Mouse (Mus musculus) heart, embryonic 10.5 days (tissue): ENCODE data around the gene Acly. TPM values are rescaled to one million over a fixed set of nuclear protein-coding genes. Genes with fewer than 3 reads are reported as not detected.

Source experiments
- DNase-seq: peaks from one replicate; pipeline ENCODE4 v3.0.0-alpha.2; 2017; ENCODE audit warnings: low spot score
- H3K27ac ChIP-seq: fragments of 300-500 bp; sonication (generic); 2 replicates; pipeline ENCODE4 v1.5.1; 2016; ENCODE audit warnings: mild to moderate bottlenecking
- H3K27me3 ChIP-seq: fragments of 300-500 bp; sonication (generic); 2 replicates; pipeline ENCODE4 v1.6.1; 2016; ENCODE audit warnings: mild to moderate bottlenecking; ENCODE audit not compliant: poor library complexity, insufficient read depth, severe bottlenecking
- H3K36me3 ChIP-seq: fragments of 300-500 bp; sonication (generic); 2 replicates; pipeline ENCODE4 v1.6.1; 2016; ENCODE audit warnings: mild to moderate bottlenecking, moderate library complexity
- H3K4me1 ChIP-seq: fragments of 300-500 bp; sonication (generic); 2 replicates; pipeline ENCODE4 v1.6.1; 2016; ENCODE audit warnings: mild to moderate bottlenecking
- H3K4me3 ChIP-seq: fragments of 300-500 bp; sonication (generic); 2 replicates; pipeline ENCODE4 v1.5.1; 2016; ENCODE audit warnings: mild to moderate bottlenecking, moderate library complexity
- H3K9me3 ChIP-seq: fragments of 300-500 bp; sonication (generic); 2 replicates; pipeline ENCODE4 v1.6.1; 2016; ENCODE audit warnings: mild to moderate bottlenecking, moderate library complexity
- WGBS: fragments of 180-500 bp; shearing (Covaris S2); methylation state at CpG from one replicate; pipeline ENCODE4 v1.1.7; 2016; 5-methylcytosine and 5-hydroxymethylcytosine counted together
- polyA plus RNA-seq: library from polyadenylated mRNA; unstranded; fragments of >200 nt; fragmentation: Nextera tagmentation; extraction: Ambion mirVana; gene quantifications from 2 replicates; pipeline ENCODE4 v1.2.1, GENCODE M21; 2016

Acly gene
- polyA plus RNA-seq, 1 experiment from 2014 or later: 139 TPM

- WGBS: 89% methylated on average over 5 of the region's 5 CpGs
- H3K27me3 ChIP-seq: no peaks in the 10 kb centered on the region
- peaks cover 99% of the 10 kb centered on the region for H3K36me3 ChIP-seq
- no peak overlapping the region for H3K4me3 ChIP-seq
- H3K4me1 ChIP-seq: no peaks in the 10 kb centered on the region
- no peak for DNase-seq
- no peaks in the 10 kb centered on the region for H3K9me3 ChIP-seq
- no peak overlapping the region for H3K27ac ChIP-seq
Measured at GRCm38 (mm10) chr11:100518188-100518591, 9.6 kb downstream of the Acly start.

GRCm38 (mm10) chr11:100516291-100516690 lies 11.5 kb downstream of the Acly start:
- no peaks in the 10 kb centered on the region for H3K27me3 ChIP-seq
- DNase-seq: no peak
- H3K4me1 ChIP-seq: no peaks in the 10 kb centered on the region
- no peak overlapping the region for H3K27ac ChIP-seq
- no peaks in the 10 kb centered on the region for H3K9me3 ChIP-seq
- H3K36me3 ChIP-seq: peaks cover 99% of the 10 kb centered on the region
- 81% methylated on average over 9 of the region's 9 CpGs for WGBS
- no peak overlapping the region for H3K4me3 ChIP-seq

DNA sequence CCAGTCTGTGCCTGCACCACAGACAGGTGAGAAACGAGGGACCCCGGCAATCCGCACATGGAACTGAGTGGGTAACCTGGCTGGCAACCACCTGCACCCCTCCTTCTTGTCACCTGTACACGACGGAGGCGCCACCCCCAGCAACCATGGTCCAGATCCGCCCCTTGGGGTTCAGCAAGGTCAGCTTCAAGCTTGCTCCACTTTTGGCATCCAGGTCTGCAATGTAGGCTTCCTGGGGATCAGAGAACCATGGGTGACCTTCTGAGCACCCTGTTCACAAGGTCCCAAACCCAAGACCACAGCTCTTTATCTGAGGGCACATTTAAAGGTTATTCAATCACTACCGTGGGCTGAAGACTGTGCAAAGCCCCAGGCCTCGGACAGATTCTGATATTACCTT lies 12.0 kb downstream of the Acly start:
- Histone ChIP-seq H3K4me3 (no peak overlapping the region), H3K36me3 (peaks cover 99% of the 10 kb centered on the region), H3K27me3 (no peaks in the 10 kb centered on the region), H3K27ac (no peak overlapping the region), H3K4me1 (no peaks in the 10 kb centered on the region), H3K9me3 (no peaks in the 10 kb centered on the region)
- WGBS: 93% methylated on average over 9 of the region's 9 CpGs
- no peak for DNase-seq

GRCm38 (mm10) chr11:100515061-100515460 lies 12.7 kb downstream of the Acly start:
- Histone ChIP-seq H3K4me3 (no peak overlapping the region), H3K27ac (no peak overlapping the region), H3K9me3 (no peaks in the 10 kb centered on the region), H3K27me3 (no peaks in the 10 kb centered on the region), H3K4me1 (no peaks in the 10 kb centered on the region), H3K36me3 (peaks cover 98% of the 10 kb centered on the region)
- WGBS: 87% methylated on average over 9 of the region's 9 CpGs
- no peak for DNase-seq

DNA sequence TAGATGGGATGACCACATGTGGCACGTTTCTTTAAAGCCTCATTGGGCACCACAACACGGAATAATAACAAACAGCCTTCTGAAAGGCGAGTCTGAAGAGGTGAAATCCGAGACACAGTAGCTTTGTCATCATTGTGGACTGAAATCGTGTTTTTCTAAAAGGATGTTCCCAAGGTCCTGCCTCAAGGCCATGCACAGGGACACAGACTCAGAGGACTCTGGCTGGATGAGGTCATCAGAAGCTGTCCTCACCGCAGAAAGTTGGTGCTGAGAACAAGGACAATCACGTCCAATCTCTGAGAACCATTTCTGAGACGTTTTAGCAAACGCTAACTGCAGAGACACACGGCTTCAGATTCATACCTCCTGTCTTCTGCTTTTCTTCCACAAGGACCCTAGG lies 14.1 kb downstream of the Acly start:
- Histone ChIP-seq H3K9me3 (no peaks in the 10 kb centered on the region), H3K36me3 (peaks cover 97% of the 10 kb centered on the region), H3K4me1 (no peaks in the 10 kb centered on the region), H3K27me3 (no peaks in the 10 kb centered on the region), H3K4me3 (no peak overlapping the region), H3K27ac (no peak overlapping the region)
- 90% methylated on average over 10 of the region's 10 CpGs for WGBS
- DNase-seq: no peak

DNA sequence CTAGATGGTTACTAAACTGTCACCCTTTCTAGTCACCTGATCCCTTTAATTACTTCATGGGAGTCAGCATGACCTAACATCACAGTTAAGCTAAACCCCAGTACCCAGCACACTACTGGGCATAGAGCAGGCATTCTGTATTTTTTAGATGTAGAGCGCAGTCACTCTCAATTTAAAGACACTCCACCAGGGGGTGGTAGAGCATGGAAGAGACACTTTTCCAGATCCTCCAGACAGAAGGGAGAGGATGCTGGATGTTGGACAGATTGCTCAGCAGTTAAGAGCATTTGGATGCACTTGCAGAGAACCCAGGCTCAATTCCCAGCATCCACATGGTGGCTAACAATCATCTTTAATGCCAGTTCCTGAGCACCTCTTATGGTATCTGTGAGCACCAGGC lies 15.4 kb downstream of the Acly start:
- 88% methylated on average over 1 of the region's 1 CpGs for WGBS
- no peak for DNase-seq
- H3K9me3 ChIP-seq: no peaks in the 10 kb centered on the region
- H3K27ac ChIP-seq: no peak overlapping the region
- H3K36me3 ChIP-seq: peaks cover 96% of the 10 kb centered on the region
- H3K4me1 ChIP-seq: no peaks in the 10 kb centered on the region
- no peak overlapping the region for H3K4me3 ChIP-seq
- no peaks in the 10 kb centered on the region for H3K27me3 ChIP-seq

DNA sequence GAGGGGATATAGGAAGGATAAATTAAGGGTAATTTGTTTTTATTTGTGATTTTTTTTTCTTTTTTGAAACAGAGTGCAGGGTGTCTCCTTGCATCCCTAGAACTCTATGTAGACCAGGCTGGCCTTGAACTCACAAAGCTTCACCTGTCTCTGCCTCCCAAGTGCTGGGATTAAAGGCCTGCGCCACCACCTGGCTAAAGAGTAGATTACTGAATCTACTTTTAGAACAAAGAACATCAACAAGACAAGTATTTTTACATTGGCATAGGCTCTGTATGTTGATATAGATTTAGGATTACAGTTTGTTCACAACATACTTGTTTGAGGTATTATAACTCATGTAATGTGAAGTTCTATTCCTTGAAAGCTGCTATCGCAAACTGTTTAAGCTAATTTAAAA lies 17.2 kb downstream of the Acly start:
- H3K27me3 ChIP-seq: no peaks in the 10 kb centered on the region
- H3K36me3 ChIP-seq: peaks cover 97% of the 10 kb centered on the region
- 85% methylated on average over 2 of the region's 2 CpGs for WGBS
- no peak for DNase-seq
- H3K4me3 ChIP-seq: no peak overlapping the region
- no peaks in the 10 kb centered on the region for H3K9me3 ChIP-seq
- no peak overlapping the region for H3K27ac ChIP-seq
- H3K4me1 ChIP-seq: no peaks in the 10 kb centered on the region

DNA sequence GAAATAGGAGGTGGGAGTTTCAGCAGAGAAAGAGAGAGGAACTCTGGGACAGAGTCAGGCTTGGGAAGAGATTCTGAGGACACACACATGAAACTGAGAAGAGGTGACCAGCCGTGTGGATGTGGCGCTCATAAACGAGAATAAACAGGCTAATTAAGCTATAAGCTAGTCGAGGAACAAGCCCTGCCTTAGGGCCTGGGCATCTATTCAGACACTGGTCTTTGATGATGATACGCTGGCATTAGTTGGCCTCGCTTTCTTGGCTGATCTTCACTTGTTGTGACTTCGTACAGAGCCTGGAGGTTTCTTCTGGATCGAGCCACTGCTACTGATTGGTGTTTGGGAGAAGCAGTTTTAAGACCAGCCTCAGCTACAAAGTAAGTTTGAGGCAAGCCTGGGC lies 21.8 kb downstream of the Acly start:
- peaks cover 6% of the 10 kb centered on the region for H3K4me1 ChIP-seq
- no peak for DNase-seq
- H3K27ac ChIP-seq: no peak overlapping the region
- no peaks in the 10 kb centered on the region for H3K27me3 ChIP-seq
- no peaks in the 10 kb centered on the region for H3K9me3 ChIP-seq
- peaks cover 97% of the 10 kb centered on the region for H3K36me3 ChIP-seq
- no peak overlapping the region for H3K4me3 ChIP-seq
- 93% methylated on average over 8 of the region's 8 CpGs for WGBS

DNA sequence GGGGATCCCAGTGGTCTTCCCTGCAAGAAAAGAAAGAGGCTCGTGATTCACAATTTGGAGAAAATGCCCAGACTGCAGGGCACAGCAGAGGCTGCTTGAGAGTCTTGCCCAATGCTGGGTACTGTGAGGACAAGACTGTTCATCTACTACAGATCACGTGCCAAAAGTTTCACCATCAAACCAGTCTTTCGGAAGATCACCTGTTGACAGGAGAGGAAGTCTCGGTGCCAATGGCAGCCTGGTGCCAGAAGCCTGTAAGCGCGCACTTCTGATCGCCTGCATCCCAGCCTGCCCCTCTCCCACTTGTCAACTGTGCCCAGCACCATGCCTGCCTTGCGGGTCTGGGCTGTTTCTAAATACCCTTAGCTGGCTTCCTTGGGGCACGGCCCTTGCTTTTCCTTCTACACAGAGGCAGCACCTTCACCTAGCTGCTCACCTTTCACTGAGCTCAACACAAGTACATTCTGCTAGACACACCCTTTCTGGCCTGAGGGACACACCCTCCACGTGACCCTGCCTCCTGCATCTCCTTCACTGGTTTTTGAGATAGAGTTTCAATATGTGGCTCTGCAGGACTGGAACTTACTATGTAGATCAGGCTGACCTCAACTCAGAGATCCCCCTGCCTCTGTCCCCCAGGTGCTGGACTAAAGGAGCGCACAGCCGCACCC lies 22.7 kb downstream of the Acly start:
- no peak for DNase-seq
- H3K27ac ChIP-seq: no peak overlapping the region
- WGBS: 94% methylated on average over 12 of the region's 12 CpGs
- peaks cover 7% of the 10 kb centered on the region for H3K4me1 ChIP-seq
- no peaks in the 10 kb centered on the region for H3K9me3 ChIP-seq
- H3K27me3 ChIP-seq: no peaks in the 10 kb centered on the region
- peaks cover 98% of the 10 kb centered on the region for H3K36me3 ChIP-seq
- H3K4me3 ChIP-seq: no peak overlapping the region

GRCm38 (mm10) chr11:100501321-100501720 lies 26.5 kb downstream of the Acly start:
- Histone ChIP-seq H3K4me1 (peaks cover 7% of the 10 kb centered on the region), H3K36me3 (peaks cover 100% of the 10 kb centered on the region), H3K27me3 (no peaks in the 10 kb centered on the region), H3K9me3 (no peaks in the 10 kb centered on the region), H3K4me3 (no peak overlapping the region), H3K27ac (no peak overlapping the region)
- DNase-seq: no peak
- 38% methylated on average over 6 of the region's 6 CpGs for WGBS

- Histone ChIP-seq H3K27me3 (no peaks in the 10 kb centered on the region), H3K4me1 (peaks cover 7% of the 10 kb centered on the region), H3K27ac (no peak overlapping the region), H3K9me3 (no peaks in the 10 kb centered on the region), H3K36me3 (peaks cover 100% of the 10 kb centered on the region), H3K4me3 (no peak overlapping the region)
- 89% methylated on average over 7 of the region's 7 CpGs for WGBS
- DNase-seq: no peak
Measured at GRCm38 (mm10) chr11:100500651-100501050, 27.1 kb downstream of the Acly start.

DNA sequence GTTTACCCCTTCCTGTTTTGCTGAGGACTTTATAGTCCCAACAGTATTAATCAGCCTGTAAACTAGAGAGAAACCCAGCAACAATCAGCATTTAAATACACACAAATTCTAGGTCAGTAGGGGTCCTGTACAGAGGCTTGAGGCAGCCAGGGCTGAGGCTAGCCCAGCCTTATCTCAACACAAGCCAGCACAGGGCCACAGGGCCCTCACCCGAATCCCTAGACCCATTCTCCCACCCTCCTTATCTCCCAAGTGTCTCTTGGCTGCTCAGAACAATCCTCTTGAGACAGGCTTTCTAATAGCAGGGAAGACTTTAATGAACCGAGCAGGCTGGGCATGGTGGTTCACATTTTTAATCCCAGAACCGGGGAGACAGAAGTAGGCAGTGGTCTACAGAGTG lies 27.6 kb downstream of the Acly start:
- Histone ChIP-seq H3K9me3 (no peaks in the 10 kb centered on the region), H3K4me3 (no peak overlapping the region), H3K27ac (no peak overlapping the region), H3K4me1 (peaks cover 7% of the 10 kb centered on the region), H3K36me3 (peaks cover 100% of the 10 kb centered on the region), H3K27me3 (no peaks in the 10 kb centered on the region)
- 71% methylated on average over 3 of the region's 3 CpGs for WGBS
- DNase-seq: no peak

- WGBS: 94% methylated on average over 12 of the region's 12 CpGs
- H3K9me3 ChIP-seq: no peaks in the 10 kb centered on the region
- peaks cover 96% of the 10 kb centered on the region for H3K36me3 ChIP-seq
- H3K4me1 ChIP-seq: no peaks in the 10 kb centered on the region
- DNase-seq: no peak
- no peaks in the 10 kb centered on the region for H3K27me3 ChIP-seq
- H3K4me3 ChIP-seq: no peak overlapping the region
- H3K27ac ChIP-seq: no peak overlapping the region
Measured at GRCm38 (mm10) chr11:100493771-100494170, 34.0 kb downstream of the Acly start.

DNA sequence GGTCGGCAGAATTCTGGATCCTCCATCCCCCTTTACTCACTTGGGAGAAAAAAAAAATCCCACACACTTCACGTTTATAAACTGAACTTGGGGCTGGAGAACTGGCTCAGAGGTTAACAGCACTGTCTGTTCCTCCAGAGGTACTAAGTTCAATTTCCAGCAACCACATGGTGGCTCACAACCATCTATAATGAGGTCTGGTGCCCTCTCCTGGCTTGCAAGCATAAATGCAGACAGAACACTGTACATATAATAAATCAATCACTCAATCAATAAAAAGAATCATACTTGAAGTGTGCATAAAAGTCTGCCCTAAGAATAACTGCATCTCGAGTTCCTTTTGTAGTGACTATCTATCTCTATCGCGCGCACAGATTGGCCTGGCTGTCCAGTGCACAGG lies 36.8 kb downstream of the Acly start:
- Histone ChIP-seq H3K9me3 (no peaks in the 10 kb centered on the region), H3K4me3 (no peak overlapping the region), H3K36me3 (peaks cover 94% of the 10 kb centered on the region), H3K4me1 (no peaks in the 10 kb centered on the region), H3K27ac (no peak overlapping the region), H3K27me3 (no peaks in the 10 kb centered on the region)
- 92% methylated on average over 6 of the region's 6 CpGs for WGBS
- no peak for DNase-seq
